Mouse (Mus musculus) lung, postnatal 36 days (tissue): ENCODE measurements around the gene Kxd1.

Source experiments
- DNase-seq: peaks from one replicate; pipeline ENCODE4 v3.0.0; 2022; ENCODE audit warnings: mixed read lengths

Kxd1 gene

DNA sequence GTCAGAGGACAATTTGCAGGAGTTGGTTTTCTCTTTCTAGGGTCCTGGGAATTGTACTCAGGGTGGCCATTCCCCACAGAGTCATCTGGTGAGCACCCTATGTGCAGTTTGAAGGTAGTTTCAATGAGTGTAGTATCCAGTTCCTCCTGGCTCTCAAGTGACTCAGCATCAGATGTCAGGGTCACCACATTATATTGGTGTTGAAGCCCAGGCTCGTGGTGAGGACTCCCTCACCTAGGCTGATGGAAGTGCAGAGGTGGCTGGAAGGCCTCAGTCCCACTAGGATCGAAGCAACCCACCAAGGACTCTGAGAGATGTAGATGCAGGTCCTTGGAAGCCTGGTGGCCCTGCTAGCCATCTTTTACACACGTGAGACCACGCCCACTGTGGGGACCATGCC lies 18.7 kb upstream of the Kxd1 start:
- DNase-seq: no peak

DNA sequence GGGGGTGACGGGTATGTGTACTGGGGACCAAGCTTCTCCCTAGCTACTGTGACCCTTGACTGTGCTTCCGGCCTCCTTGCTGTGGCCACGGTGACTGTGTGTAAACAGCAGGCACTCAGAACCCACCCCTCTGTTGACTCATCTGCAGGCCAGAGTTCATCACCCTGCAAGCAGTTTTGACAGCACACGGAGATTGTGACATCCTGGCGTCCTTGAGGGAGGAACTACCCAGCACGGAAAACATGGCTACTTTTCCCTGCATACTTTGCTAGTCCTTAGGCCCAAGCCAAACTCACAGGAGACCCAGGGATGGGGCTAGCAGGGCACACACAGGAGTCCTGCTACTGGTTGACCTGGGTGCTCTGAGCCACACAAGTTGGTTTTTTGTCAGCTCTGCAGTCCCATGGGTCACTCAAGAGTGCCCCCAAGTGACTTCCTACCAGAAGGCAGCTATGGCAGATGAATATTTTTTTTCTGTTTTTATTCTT lies 16.5 kb upstream of the Kxd1 start:
- peak; percentile 86 for DNase-seq

DNA sequence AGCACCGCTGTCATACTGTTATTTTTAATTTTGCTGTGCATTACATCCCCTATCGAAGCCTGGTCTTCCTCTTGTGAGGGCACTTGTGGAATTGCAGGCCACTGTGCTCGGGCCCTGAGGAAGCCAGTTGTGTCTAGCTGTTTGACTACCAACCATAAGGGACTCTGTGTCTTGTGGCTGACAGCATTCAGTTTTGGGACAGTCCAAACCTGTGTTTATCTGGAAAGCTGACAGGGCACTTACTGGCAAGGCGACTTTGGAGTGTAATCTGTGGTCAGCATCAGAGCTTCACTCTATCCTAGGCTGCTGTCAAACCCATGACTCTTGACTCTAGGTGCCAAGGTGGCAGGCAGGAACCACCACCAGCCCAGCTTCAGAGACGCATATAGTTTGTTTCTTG lies 13.3 kb upstream of the Kxd1 start:
- no peak for DNase-seq

DNA sequence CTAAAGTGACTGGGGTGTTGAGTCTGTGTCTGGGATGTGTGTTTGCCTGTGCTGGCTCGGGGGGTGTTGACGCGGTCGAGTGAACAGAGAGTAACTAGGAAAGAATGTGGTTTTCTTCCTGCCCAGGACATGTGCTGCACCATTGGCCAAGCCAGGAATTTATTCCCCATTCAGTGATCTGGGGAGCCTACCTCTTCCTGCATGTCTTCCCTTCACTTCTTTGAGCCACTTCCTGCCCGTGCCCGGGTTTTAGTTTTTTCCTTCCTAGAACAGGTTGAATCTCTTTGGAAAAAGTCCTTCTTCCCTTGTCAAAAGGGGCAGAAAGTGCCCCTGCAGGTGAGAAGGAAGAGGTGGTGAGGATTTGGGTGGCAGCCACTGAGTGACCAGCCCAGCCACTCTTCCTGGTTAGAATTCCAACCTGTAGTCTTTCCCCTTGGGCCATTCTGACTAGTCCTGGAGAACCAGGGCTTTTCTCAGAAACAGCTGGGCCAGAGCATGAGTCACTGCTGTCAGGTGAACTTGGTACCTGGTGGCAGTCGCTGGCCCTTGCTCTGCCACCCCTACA lies 12.8 kb upstream of the Kxd1 start:
- DNase-seq: no peak

DNA sequence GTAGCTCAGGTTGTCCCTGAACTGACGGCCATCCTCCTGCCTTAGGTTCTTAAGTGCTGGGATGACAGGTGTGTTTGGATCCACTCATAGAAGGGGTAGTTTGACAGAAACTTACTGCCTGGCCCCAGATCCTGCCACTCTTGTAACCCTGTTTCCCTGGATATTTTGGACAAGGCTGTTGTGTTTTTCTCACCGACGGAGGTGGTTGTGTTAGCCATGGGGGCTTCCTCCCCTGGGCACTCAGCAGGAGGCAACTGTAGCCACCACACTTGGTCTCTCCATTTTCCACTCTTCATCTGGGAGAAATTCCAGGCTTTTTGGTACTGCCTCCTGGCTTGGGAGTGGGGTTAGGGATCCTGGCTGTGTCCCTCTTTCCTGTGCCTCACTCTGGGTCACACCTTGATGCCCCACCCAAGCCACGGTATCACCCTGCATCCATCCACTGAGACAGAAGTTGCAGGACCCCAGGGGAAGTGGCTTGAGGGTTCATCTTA lies 12.3 kb upstream of the Kxd1 start:
- DNase-seq: peak; percentile 12

DNA sequence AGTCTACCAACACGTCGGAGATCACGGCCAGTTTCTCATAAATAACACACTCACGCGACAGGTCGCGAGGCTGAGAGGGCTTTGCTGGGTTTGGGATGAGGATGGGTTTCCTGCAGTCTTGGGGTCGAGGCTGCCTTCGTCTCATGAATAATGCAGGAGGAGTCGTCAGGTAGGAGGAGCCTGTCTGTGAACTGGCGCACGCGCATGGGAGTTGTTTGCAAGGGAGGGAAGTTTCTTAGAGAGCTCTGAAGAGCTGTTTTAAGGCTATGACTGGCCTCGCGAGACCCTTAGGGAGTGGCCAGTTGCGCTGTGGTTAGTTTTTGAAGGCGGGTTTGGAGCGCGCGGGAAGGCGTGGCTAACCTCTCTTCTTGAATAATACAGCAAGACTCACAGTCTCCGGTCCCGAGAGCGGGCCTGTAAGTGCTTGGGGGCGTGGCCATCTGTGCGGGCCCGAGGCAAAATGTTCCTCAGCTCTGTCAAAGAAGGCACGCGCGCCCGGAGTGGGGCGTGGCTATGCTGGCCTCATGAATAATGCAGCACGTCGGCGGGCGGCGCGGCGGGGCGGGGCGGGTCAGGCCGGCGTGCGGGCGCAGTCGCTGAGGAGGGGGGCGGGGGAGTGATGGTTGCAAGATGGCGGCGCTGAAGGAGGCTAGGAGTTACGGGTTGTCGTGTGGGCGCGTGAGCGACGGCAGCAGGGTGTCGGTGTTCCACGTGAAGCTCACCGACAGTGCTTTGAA lies 11.5 kb upstream of the Kxd1 start, which contains the start of gene Ell:
TSS of gene Ell (plus strand) at position 381 of the 737 bp plus-strand sequence.
- DNase-seq: peak; percentile 100

DNA sequence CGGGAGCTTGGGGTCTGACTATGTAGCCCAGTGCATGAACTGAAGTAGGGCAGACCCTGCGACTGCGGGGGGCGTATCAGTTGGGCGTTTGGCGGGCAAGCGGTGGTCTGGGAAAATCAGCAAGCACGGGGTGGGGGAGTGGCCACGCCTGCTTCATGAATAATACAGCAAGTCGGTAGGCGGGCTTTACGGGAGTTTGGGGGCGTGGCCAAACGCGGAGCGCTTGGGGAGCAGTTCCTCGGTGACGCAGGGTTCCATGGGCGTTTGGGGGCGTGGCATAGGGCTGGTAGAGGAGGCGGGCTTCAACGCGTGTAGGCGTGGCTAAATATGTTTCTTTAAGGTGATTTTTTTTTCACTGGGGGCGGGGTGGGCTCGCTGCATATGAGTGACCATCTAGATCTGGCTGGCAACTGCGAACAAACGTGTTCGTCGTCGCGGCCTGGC lies 10.9 kb upstream of the Kxd1 start:
- DNase-seq: peak; percentile 100

DNA sequence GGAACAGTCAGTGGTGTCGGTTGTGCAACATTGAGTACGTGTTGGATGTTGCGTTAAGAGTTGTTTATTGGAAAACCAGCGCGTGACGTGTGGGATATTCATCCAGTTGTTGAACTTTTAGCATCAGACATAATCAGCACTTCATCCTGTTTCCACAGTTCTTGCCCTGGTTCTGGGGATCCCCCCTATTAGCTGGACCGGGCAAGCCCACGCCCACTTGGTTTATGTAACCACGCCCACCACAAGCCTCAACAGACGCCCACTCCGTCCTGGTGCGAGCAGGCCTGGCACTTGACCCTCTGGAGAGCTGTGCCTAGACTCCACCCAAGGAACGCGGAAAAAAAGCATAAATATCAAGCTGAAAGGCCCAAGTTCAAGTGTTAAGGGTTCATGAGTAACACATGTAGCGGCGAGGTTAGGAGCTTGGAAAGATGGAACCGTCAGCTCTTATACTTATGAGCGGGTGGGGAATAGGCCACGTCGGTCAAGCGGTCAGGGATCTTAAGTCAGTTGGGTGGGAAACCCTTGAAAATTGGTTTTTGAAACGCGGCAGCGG lies 10.3 kb upstream of the Kxd1 start:
- DNase-seq: peak; percentile 91

DNA sequence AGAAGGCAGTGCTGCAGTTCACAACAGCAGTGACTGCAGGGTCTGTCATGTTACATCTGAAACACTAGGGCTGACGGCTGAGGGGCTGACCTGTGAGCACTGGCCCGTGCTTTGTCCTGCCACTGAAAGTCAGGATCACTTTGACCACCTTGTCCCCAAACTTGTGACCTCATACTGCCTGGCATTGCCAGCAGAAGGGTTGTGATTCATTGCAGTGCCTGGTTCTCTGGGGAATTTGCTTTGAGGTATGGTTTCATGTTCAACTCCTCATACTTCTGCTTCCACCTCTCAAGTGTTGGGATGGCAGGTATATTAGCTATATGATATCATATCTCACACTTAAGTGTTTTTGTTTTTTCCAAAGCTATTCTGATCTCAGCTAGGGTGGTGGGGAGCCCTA lies 7.9 kb upstream of the Kxd1 start:
- no peak for DNase-seq

DNA sequence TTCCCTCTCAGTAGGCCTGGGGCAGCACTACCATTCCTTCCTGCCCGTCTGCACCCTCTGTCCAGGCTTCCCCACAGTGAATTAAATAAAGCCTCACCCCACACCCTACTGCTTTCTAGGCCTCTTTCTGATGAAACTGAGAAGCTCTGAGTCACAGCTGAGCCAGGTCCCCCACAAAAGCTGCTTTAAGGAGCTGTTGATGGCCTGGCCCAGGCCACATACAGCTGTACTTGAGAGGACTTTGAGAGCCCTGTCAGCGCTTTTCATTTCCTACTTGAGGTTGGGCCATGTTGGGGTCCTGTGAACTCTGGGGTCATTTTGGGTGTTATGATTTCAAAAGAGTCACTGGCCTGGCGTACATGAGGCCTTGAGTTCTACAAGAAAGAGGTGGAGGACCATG lies 7.5 kb upstream of the Kxd1 start:
- DNase-seq: no peak

DNA sequence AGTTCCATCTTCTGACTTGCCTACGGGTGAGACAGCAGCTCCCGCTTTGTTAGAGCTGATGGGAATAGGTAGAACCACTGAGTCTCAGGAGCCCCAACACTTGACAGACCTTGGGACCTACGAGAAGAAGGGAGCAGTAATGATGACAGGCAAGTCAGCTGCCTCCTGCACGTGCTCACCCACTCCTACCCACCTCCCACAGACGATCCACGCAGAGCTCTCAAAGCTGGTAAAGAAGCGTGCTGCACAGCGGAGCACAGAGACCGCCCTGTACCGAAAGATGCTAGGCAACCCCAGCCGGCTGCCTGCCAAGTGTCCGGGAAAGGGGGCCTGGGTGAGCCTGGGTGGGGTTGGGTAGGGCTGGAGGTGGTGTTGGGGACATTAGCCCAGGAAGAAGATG lies 6.5 kb upstream of the Kxd1 start:
- DNase-seq: no peak

DNA sequence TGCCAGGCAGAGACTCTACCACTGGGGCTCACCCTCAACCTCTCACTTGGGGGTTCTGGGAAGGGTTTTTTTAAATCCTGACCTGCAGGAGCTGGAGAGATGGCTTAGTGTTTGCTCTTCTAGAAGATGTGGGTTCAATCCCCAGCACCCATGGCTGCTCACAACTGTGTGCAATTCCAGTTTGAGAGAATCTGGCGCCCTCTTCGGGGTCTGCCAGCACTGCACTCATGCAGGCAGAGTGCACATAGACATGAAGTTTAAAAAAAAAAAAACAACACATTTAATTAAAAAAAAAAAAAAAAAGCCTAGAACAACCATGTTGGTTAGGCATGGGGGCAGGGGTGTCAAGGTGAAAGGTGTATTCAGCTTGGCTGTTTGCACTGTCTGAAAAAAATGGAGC lies 2.6 kb upstream of the Kxd1 start:
- no peak for DNase-seq

DNA sequence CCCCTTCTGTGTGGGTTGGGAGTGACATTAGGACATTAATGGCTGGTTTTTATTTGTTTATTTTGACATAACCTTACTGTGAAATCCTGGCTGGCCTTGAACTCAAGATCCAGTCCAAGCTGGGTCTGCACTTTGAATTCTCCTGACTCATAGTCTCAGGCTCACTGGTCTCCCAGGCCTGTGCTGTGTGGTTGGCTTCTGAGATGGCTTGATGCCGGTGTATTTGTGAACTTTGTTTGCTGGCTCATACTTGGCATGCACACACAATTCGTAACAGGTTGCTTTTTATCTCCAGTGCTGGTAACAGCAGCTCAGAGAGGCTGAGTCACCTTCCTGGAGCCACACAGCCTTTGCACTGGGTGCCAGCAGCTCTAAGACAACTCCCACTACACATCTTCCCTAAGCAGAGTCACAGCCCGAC lies 2.0 kb upstream of the Kxd1 start:
- DNase-seq: no peak

DNA sequence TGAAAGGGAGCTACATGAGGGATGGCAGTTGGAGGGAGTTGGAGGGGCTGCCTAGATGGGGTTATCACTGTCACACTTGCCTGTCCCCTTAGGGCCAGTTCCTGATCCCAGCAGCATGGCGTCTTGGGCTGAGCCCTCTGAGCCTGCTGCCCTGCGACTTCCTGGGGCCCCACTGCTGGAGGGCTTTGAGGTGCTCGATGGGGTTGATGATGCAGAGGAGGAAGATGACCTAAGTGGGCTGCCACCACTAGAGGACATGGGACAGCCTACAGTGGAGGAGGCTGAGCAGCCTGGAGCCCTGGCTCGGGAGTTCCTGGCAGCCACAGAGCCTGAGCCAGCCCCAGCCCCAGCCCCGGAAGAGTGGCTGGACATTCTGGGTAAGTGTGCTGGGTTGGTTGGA lies 1.5 kb upstream of the Kxd1 start:
- DNase-seq: no peak

DNA sequence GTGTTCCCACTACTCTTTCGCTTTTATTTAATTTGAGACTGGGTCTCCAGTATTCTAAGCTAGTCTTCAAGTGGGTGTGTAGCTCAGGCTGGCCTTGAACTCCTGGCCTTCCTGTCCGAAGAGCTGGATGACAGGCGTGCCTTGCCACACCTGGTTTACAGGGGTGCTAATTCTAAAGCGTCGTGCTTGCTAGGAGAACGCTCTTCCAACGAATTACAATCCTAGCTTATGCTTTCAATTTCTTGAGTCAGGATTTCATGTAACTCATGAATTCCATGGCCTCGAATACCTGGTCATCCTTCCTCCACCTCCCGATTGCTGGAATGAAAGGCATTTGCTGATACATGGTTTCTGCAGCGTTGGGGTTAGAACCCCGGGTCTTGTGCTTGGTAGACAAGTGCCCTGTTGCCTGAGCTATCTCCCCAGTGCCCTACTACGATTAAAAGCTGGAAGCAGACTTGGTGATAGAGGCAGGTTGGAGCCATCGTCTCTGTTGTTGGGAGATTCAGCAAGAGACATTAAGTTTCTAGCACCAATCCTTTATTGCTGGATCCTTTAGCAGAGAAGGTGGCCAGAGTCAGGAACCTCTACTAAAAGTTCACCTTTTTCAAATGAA lies 534 bp upstream of the Kxd1 start:
- no peak for DNase-seq

DNA sequence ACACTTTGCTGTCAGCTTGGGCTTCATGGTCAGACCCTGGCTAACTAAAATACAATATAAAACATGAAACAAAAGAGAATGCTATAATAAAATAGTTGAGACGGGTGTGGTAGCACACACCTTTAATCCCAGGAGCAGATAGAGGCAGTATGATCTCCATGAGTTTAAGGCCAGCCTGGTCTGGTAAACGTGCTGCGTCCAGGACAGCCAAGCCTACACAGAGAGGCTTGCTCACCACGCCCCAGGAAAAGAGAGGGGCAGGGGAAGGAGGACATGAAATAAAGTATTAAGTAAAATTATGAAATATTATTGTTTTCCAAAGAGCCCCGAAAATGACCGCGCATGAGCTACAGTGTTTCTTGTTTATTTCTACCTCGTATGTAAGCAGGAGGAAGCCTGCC lies 645 bp downstream of the Kxd1 start:
- no peak for DNase-seq

DNA sequence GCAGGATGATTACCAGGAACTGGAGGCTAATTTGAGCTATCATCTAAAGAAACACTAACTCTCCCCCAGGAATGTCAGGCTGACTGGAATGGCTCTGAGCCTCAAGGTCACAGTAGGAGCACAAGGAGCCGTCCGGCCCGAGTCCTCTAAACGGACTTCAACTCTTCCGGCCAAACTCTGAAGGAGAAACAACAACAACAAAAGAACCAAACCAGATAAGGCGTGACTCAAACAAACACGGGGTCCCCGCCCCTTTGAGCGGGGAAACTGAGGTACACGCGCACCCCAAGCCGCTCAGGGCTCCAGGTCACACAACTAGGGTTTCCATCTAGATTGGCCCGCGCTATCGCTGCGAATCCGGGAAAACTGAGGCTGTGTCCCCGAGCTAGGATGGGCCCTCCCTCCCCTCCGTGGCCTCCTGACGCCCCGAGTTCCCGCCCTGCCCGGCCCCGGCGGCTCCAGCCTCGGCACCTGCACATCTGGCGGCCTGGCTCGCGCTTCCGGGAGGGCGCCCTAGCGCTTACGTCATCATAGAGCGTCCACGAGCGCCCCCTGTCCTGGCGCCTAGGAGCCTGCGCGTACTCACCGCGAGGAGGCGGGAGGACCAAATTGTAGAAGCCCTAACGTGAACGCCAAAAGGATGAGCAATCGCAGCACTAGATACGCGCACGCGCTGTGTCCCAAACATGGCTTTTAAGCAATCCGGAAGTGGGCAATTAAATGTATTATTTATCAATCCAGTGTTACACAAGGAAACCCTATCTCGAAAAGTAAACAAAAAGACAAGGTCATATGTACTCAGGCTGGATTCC lies 5.0 kb downstream of the Kxd1 start:
- peak; percentile 97 for DNase-seq

DNA sequence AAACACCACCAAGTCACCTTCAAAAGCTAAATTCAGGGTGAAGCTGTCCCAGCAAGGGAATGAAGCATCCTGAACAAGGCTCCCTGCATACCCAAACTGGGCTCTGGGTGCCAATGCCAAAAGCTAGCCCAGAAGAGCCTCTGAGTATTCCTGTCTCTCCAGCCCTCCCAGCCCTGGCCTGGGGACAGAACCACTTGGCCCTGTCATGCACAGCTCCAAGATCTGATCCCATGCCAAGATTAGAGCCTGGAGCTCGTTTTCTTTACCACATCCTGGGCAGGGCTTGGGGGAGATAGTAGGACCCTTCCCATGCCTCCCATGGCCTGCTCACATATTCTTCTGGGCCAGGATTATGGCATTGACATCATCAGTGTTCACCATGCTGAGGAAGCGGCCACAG lies 8.2 kb downstream of the Kxd1 start:
- DNase-seq: no peak

DNA sequence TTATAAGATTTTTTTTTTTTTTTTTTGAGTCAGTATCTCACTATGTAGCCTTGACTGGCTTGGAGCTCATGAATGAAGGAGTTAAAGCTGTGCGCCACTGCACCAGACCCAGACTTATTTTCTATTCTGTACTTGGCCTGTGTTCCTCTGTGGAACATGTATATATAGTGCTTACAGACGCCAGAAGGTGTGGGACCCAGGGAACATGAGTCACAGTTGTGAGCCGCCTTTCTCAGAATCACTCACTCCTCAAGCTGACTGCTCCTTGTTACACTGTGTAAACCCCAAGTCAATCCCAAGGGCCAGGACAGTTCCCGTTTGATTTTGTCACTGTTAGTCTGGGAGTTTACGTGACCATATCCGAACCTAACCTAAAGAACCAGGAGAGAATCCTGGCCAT lies 8.7 kb downstream of the Kxd1 start:
- DNase-seq: no peak

DNA sequence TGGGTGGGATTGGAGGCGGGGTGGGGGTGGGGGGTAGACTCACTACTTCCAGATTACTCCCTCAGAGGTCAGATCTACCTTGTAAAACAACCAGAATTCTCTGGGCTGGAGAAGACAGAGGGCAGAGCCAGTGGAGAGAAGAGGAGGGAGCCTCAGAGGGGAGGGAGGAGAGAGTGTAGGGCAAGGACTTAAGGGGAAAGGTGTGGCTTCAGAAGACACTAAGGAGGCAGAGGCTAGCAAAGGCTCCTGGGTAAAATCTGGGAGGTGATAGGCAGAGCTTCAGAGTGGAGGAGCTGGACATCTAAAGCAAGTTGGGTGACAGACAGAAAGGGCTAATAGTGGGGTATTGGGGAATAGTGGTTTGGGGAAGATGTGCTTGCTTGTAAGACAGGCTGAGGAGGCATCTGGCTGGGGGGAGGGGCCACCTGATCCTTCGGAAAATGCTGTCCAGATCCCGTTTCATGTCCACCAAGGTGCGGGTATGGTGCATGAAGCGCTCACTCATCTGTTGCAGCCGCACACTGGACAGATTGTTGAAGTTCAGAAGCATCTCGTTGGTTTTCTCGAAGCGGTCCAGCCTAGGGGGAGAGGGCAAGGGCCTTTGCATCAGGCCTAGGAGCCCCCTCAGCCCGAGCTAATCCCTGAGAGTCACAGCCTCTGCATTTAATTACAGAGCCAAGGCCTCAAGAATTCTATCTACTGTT lies 9.7 kb downstream of the Kxd1 start:
- no peak for DNase-seq

DNA sequence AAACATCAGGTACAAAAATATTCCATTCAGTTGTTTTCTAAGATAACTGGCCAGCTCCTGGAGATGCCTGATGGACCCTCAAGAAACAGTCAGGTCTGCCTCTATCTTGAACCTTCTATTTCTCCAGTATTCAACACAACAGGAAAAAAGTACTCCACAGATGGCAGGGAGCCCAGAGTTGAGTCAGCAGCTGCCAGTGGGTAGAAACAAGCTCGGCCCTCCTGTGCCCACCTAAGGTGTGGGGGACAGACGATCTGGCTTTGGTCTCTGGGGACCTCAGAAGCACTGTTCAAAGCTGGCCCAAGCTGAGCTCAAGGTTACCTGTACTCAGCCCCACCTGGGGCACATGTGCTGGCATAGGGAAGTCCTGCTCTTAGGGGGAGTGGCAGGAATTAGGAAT lies 14.3 kb downstream of the Kxd1 start:
- peak; percentile 66 for DNase-seq

DNA sequence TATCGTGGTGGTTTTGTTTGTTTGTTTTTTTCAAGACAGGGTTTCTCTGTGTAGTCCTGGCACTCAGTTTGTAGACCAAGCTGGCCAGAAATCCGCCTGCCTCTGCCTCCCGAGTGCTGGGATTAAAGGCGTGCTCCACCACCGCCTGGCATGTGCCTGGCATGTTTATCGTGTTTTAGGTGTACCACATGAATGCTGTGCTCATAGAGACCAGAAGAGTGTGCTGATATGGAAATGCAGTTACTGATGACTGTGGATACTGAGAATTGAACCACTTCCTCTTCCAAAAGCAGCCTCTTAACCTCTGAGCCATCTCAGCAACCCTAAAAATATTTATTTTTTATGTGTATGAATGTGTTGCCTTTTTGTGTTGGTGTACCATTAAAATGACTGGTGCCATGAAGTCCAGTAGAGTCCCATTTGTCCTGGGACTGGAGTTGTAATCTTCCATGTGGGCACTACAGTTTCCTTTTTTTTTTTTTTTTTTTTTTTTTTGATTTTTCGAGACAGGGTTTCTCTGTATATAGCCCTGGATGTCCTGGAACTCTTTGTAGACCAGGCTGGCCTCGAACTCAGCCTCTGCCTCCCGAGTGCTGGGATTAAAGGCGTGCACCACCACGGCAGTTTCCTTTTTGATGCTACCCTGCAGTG lies 15.4 kb downstream of the Kxd1 start:
- no peak for DNase-seq
